Mouse (Mus musculus) olfactory bulb, adult 2 months (tissue): ENCODE data around the gene Peak1.

Source experiments
- CTCF ChIP-seq: fragments of 200-500 bp; IDR thresholded peaks from 2 replicates; pipeline ENCODE4 v1.5.1; 2012; ENCODE audit warnings: low read depth, mild to moderate bottlenecking, low read length, moderate library complexity; ENCODE audit not compliant: insufficient read depth
- POLR2A ChIP-seq: fragments of 200-500 bp; IDR thresholded peaks from 2 replicates; pipeline ENCODE4 v1.6.1; 2012; ENCODE audit warnings: mild to moderate bottlenecking, low read depth, low read length, moderate library complexity; ENCODE audit not compliant: insufficient read depth

- TF ChIP-seq CTCF: no peak
- no peak for TF ChIP-seq POLR2A
Observed at GRCm38 (mm10) chr9:56244336-56244735, 173.5 kb downstream of the Peak1 start.
